In the genomic region with DNA sequence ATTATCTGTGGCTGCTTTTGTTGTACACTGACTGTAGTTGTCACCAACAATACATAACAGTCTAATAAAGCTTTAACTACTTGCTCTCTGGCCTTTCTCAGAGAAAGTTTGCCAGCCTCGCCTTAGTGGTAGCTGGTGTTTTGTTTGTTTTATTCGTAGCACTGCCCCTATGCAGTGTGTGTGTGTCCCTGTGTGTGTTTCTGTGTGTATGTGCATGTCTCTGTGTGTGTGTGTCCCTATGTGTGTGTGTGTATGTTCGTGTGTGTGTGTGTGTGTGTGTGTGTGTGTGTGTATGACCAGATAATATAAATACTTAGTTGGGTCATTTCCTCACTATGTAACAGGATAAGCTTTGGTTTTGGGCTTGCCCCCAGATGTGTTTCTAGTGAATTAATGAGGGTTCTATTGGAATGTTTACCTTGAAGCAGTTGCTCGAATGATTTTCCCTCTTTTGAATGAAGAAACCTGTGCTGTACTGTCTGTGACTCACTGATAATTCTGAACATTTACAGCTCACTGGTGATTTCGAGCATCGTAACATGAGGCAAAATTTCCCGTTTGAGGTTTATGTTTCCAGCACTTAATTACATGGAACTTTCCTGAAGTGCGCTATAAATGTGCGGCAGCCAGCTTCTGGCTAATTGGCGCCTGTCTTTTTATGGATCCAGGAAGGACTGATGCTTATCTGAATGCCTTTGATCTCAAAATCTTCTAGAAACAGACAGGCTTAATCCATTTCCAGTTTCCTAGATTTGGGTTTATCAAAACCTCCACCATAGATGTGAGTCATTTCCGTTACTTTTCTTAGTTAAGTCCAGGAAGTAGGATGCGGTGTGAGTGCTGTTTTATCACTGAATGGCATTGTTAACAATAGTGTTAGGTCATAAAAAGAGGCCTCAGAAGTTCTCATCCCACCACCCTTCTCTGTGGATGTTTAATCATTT, we compare ENCODE assay signal across 13 mouse cellular contexts.
DNase-seq lines count a peak whose midpoint lies in the region; ATAC-seq and TF ChIP-seq lines count a peak whose summit lies in the region.
"Had no signal": no experiment of that assay in that cellular context is flagged by ENCODE, and none has a peak within 500 bp of the region (broad histone marks: within the 10 kb centered on the region; RNA-seq: fewer than 3 reads in every experiment).

No protein-coding gene starts in this region.

- TF ChIP-seq CTCF in kidney, adult 2 months (conservative IDR thresholded peaks at IDR 0.05; ENCODE audit: insufficient read depth, insufficient read length, low read depth, low read length): no peak
- TF ChIP-seq CTCF in intestine, postnatal 0 days (IDR thresholded peaks at IDR 0.05; ENCODE audit: low read depth): no peak

- H3K27me3 ChIP-seq in kidney, adult 2 months (replicated peaks; ENCODE audit: control insufficient read depth, insufficient read depth, low read length): no peaks in the 10 kb centered on the region
- no peaks in the 10 kb centered on the region for H3K27me3 ChIP-seq in kidney, embryonic 14.5 days (ENCODE audit: control insufficient read depth, insufficient read depth, low read length)
- no peaks in the 10 kb centered on the region for H3K27me3 ChIP-seq in neural tube, embryonic 13.5 days
- H3K27me3 ChIP-seq in intestine, postnatal 0 days (replicated peaks; ENCODE audit: control insufficient read depth, insufficient read depth, low read length): no peaks in the 10 kb centered on the region
- H3K27me3 ChIP-seq in hindbrain, embryonic 13.5 days: no peaks in the 10 kb centered on the region
- H3K27me3 ChIP-seq: CH12.LX; forebrain, embryonic 13.5 days had no signal

- no peaks in the 10 kb centered on the region for H3K36me3 ChIP-seq in kidney, adult 2 months (ENCODE audit: control insufficient read depth, insufficient read depth, low read length)
- no peaks in the 10 kb centered on the region for H3K36me3 ChIP-seq in kidney, embryonic 14.5 days (ENCODE audit: control insufficient read depth, insufficient read depth, low read length)
- no peaks in the 10 kb centered on the region for H3K36me3 ChIP-seq in neural tube, embryonic 13.5 days
- H3K36me3 ChIP-seq in intestine, postnatal 0 days (ENCODE audit: control insufficient read depth, insufficient read depth): no peaks in the 10 kb centered on the region
- H3K36me3 ChIP-seq in hindbrain, embryonic 13.5 days: no peaks in the 10 kb centered on the region

- H3K4me1 ChIP-seq in kidney, adult 2 months (ENCODE audit: control insufficient read depth, insufficient read depth, low read length): peaks cover 21% of the 10 kb centered on the region
- H3K4me1 ChIP-seq in kidney, embryonic 14.5 days (ENCODE audit: control insufficient read depth, insufficient read depth, low read length): peaks cover 15% of the 10 kb centered on the region
- peaks cover 9% of the 10 kb centered on the region; the same call in 1 of the 2 replicates for H3K4me1 ChIP-seq in neural tube, embryonic 13.5 days (replicated peaks)
- 0 out of 2 replicates have a peak, but pooled peaks cover 2% of the 10 kb centered on the region for H3K4me1 ChIP-seq in intestine, postnatal 0 days (replicated peaks; ENCODE audit: control insufficient read depth, insufficient read depth, low read length)
- no peaks in the 10 kb centered on the region; the same call in 1 of the 2 replicates for H3K4me1 ChIP-seq in hindbrain, embryonic 13.5 days (replicated peaks)
- H3K4me1 ChIP-seq: forebrain, embryonic 13.5 days had no signal

- WGBS in kidney, adult 2 months: 51% methylated on average over 12 of the region's 12 CpGs
- 21% methylated on average over 12 of the region's 12 CpGs for WGBS in kidney, embryonic 14.5 days
- WGBS in neural tube, embryonic 13.5 days: 34% methylated on average over 12 of the region's 12 CpGs
- WGBS in intestine, postnatal 0 days: 23% methylated on average over 12 of the region's 12 CpGs
- WGBS in hindbrain, embryonic 13.5 days: 84% methylated on average over 12 of the region's 12 CpGs

- peak; percentile 75 for DNase-seq in kidney, adult 2 months
- DNase-seq in neural tube, embryonic 10.5 days (ENCODE audit: extremely low spot score, low spot score): no peak
- DNase-seq in spleen, adult 18-20 months: no peak
- DNase-seq: adrenal gland, postnatal 25 days; cerebellum, adult 11 months; gastrocnemius, postnatal 36 days had no signal

- H3K4me2 ChIP-seq in kidney, embryonic 14.5 days (replicated peaks; ENCODE audit: low read depth, low read length): no peak overlapping the region
- H3K4me2 ChIP-seq in neural tube, embryonic 13.5 days: no peak overlapping the region
- H3K4me2 ChIP-seq in intestine, postnatal 0 days (replicated peaks; ENCODE audit: low read depth): no peak overlapping the region
- H3K4me2 ChIP-seq in hindbrain, embryonic 13.5 days: no peak overlapping the region
- H3K4me2 ChIP-seq: forebrain, embryonic 13.5 days had no signal

- H3K9me3 ChIP-seq in kidney, embryonic 14.5 days (ENCODE audit: control insufficient read depth, low read length): no peaks in the 10 kb centered on the region
- H3K9me3 ChIP-seq in neural tube, embryonic 13.5 days: no peaks in the 10 kb centered on the region
- H3K9me3 ChIP-seq in intestine, postnatal 0 days (ENCODE audit: control insufficient read depth): no peaks in the 10 kb centered on the region
- H3K9me3 ChIP-seq in hindbrain, embryonic 13.5 days: no peaks in the 10 kb centered on the region
- H3K9me3 ChIP-seq: forebrain, embryonic 13.5 days had no signal

- no peak overlapping the region for H3K9ac ChIP-seq in kidney, embryonic 14.5 days (ENCODE audit: low read depth, low read length)
- H3K9ac ChIP-seq in neural tube, embryonic 13.5 days: no peak overlapping the region
- no peak overlapping the region for H3K9ac ChIP-seq in intestine, postnatal 0 days (ENCODE audit: low read depth, low read length)
- H3K9ac ChIP-seq in hindbrain, embryonic 13.5 days: no peak overlapping the region
- H3K9ac ChIP-seq: forebrain, embryonic 13.5 days had no signal

- TF ChIP-seq POLR2A in kidney, adult 2 months (IDR thresholded peaks at IDR 0.05; ENCODE audit: low read depth, low read length): no peak

- peak overlapping the region; percentile 69 for H3K27ac ChIP-seq in kidney, adult 2 months (ENCODE audit: insufficient read depth, low read depth, low read length)
- no peak overlapping the region for H3K27ac ChIP-seq in kidney, embryonic 14.5 days (ENCODE audit: low read depth, low read length)
- no peak overlapping the region for H3K27ac ChIP-seq in neural tube, embryonic 13.5 days (replicated peaks)
- H3K27ac ChIP-seq in intestine, postnatal 0 days (ENCODE audit: low read depth, low read length): no peak overlapping the region
- H3K27ac ChIP-seq in hindbrain, embryonic 13.5 days: no peak overlapping the region
- H3K27ac ChIP-seq: forebrain, embryonic 13.5 days had no signal

- no peak overlapping the region for H3K4me3 ChIP-seq in kidney, adult 2 months (ENCODE audit: insufficient read depth, low read depth, low read length)
- H3K4me3 ChIP-seq in kidney, embryonic 14.5 days (ENCODE audit: low read length): no peak overlapping the region
- H3K4me3 ChIP-seq in neural tube, embryonic 13.5 days: no peak overlapping the region
- H3K4me3 ChIP-seq in intestine, postnatal 0 days (ENCODE audit: low read depth, low read length): no peak overlapping the region
- no peak overlapping the region for H3K4me3 ChIP-seq in hindbrain, embryonic 13.5 days
- H3K4me3 ChIP-seq: forebrain, embryonic 13.5 days had no signal

- ATAC-seq in kidney, embryonic 14.5 days (ENCODE audit: low FRiP score, low TSS enrichment): no peak
- ATAC-seq in neural tube, embryonic 13.5 days (ENCODE audit: low read depth): peak; percentile 54; the same call in 1 of the 2 replicates
- peak; percentile 14; the same call in 1 of the 2 replicates for ATAC-seq in intestine, postnatal 0 days
- ATAC-seq in hindbrain, embryonic 13.5 days (ENCODE audit: low FRiP score): no peak
- ATAC-seq: forebrain, embryonic 13.5 days; hindbrain, embryonic 16.5 days had no signal

Comparison
In these comparisons a context has a peak if more than half of its experiments do, and no peak if none do; other contexts are left out.
1. ATAC-seq: peak in neural tube, embryonic 13.5 days (single experiment) and intestine, postnatal 0 days (single experiment); none in kidney, embryonic 14.5 days (single experiment) and hindbrain, embryonic 13.5 days (single experiment).